Comparison of ENCODE assay signal across 14 mouse cellular contexts in genomic region chr11:94172186-94172585, GRCm38 (mm10). TPM values are rescaled to one million over a fixed set of nuclear protein-coding genes. Genes with fewer than 3 reads are reported as not detected.
A peak's percentile ranks its signal among the peaks of the same experiment; 100 is the strongest.
DNase-seq lines count a peak whose midpoint lies in the region; ATAC-seq and TF ChIP-seq lines count a peak whose summit lies in the region.
"Had no signal": no experiment of that assay in that cellular context is flagged by ENCODE, and none has a peak within 500 bp of the region (broad histone marks: within the 10 kb centered on the region; RNA-seq: fewer than 3 reads in every experiment).

No protein-coding gene starts in this region.

- peak; percentile 10 for TF ChIP-seq POLR2A in kidney, adult 2 months (IDR thresholded peaks at IDR 0.05; ENCODE audit: low read depth, low read length)

- 54% methylated on average over 9 of the region's 9 CpGs for whole genome bisulfite sequencing in kidney, adult 2 months
- 56% methylated on average over 9 of the region's 9 CpGs for WGBS in lung, embryonic 15.5 days

- peak; percentile 76 to 83 for DNase-seq in lung, adult 18-20 months
- no peak for DNase-seq in lung, postnatal 14 days
- DNase-seq in kidney, adult 2 months = peak; percentile 75
- DNase-seq in cerebellum, postnatal 4 days (ENCODE audit: low spot score in 2 of 2) = no peak
- DNase-seq in testis, postnatal 14 days (ENCODE audit: low spot score) = no peak
- DNase-seq in T-cell, adult 2 months (ENCODE audit: low spot score) = no peak
- DNase-seq: adrenal gland, adult 2 months; layer of hippocampus, adult 9-11 months; spleen, adult 18-20 months had no signal

- H3K9ac ChIP-seq in lung, embryonic 15.5 days = no peak overlapping the region
- H3K9ac ChIP-seq: limb, embryonic 12.5 days had no signal

- no peak overlapping the region for H3K4me3 ChIP-seq in kidney, adult 2 months (ENCODE audit: insufficient read depth, low read depth, low read length)
- no peak overlapping the region for H3K4me3 ChIP-seq in lung, embryonic 15.5 days
- H3K4me3 ChIP-seq: heart, embryonic 10.5 days; hindbrain, embryonic 10.5 days; limb, embryonic 12.5 days had no signal

- no peaks in the 10 kb centered on the region for H3K27me3 ChIP-seq in kidney, adult 2 months (replicated peaks; ENCODE audit: control insufficient read depth, insufficient read depth, low read length)
- H3K27me3 ChIP-seq in lung, embryonic 15.5 days = no peaks in the 10 kb centered on the region
- H3K27me3 ChIP-seq: limb, embryonic 12.5 days had no signal

- no peaks in the 10 kb centered on the region for H3K36me3 ChIP-seq in kidney, adult 2 months (ENCODE audit: control insufficient read depth, insufficient read depth, low read length)
- no peaks in the 10 kb centered on the region for H3K36me3 ChIP-seq in lung, embryonic 15.5 days
- H3K36me3 ChIP-seq: heart, embryonic 10.5 days; hindbrain, embryonic 10.5 days; limb, embryonic 12.5 days had no signal

- H3K4me2 ChIP-seq in lung, embryonic 15.5 days = no peak overlapping the region
- H3K4me2 ChIP-seq: limb, embryonic 12.5 days had no signal

- H3K27ac ChIP-seq in kidney, adult 2 months (ENCODE audit: insufficient read depth, low read depth, low read length) = peak overlapping the region; percentile 67
- peak overlapping the region; percentile 39 for H3K27ac ChIP-seq in lung, embryonic 15.5 days
- H3K27ac ChIP-seq: hindbrain, embryonic 10.5 days; limb, embryonic 12.5 days had no signal

- H3K4me1 ChIP-seq in kidney, adult 2 months (ENCODE audit: control insufficient read depth, insufficient read depth, low read length) = 0 out of 2 replicates have a peak, but pooled peaks cover 3% of the 10 kb centered on the region
- H3K4me1 ChIP-seq in lung, embryonic 15.5 days = peaks cover 19% of the 10 kb centered on the region

- TF ChIP-seq CTCF in kidney, adult 2 months (conservative IDR thresholded peaks at IDR 0.05; ENCODE audit: insufficient read depth, insufficient read length, low read depth, low read length) = no peak

- no peak for ATAC-seq in lung, embryonic 15.5 days (ENCODE audit: borderline replicate concordance, extremely low read depth, low FRiP score, low TSS enrichment)
- ATAC-seq: CD4-positive, CD25-positive, alpha-beta regulatory T cell, adult 4 months had no signal

- no peaks in the 10 kb centered on the region for H3K9me3 ChIP-seq in lung, embryonic 15.5 days
- H3K9me3 ChIP-seq: heart, embryonic 10.5 days; hindbrain, embryonic 10.5 days; limb, embryonic 12.5 days had no signal

RNA-seq across cellular contexts. Expression of gene Tob1, which starts 39.1 kb away (rescaled TPM):
- 45.0 and 54.8 TPM in 2 replicates for polyA plus RNA-seq in kidney, adult 2 months (2012; rRNA removed)
- 26.1 and 26.5 TPM in 2 replicates for polyA plus RNA-seq in lung, embryonic 15.5 days (2015; fragmentation: Nextera tagmentation; extraction: Ambion mirVana)

Comparison
In these comparisons a context has a peak if more than half of its experiments do, and no peak if none do; other contexts are left out.
1. DNase-seq: peak in lung, adult 18-20 months (2 of 2) and kidney, adult 2 months (single experiment); none in lung, postnatal 14 days (single experiment), cerebellum, postnatal 4 days (0 of 2), testis, postnatal 14 days (single experiment) and T-cell, adult 2 months (single experiment).